Mouse (Mus musculus) layer of hippocampus, adult 18-20 months (tissue): ENCODE measurements around the gene Spo11. TPM values are rescaled to one million over a fixed set of nuclear protein-coding genes. Genes with fewer than 3 reads are reported as not detected.

Source experiments
- DNase-seq, 2 experiments: peaks; one replicate each; pipeline ENCODE4 v3.0.0; 2022; ENCODE audit warnings: low spot score in 2 of 2
- total RNA-seq, 2 experiments: library from RNA; stranded (reverse); gene quantifications; 2 replicates each; pipeline ENCODE4 v1.2.3; 2021

Spo11 gene
- total RNA-seq, 2 experiments from 2014 or later, result not detected

- no peak for DNase-seq
Measured at GRCm38 (mm10) chr2:172958579-172958978, 18.9 kb upstream of the Spo11 start.

- no peak for DNase-seq
Measured at GRCm38 (mm10) chr2:172959006-172959768, 18.3 kb upstream of the Spo11 start.

GRCm38 (mm10) chr2:172960350-172960749, 17.1 kb upstream of the Spo11 start:
- DNase-seq, result no peak

- DNase-seq, result no peak
Measured at GRCm38 (mm10) chr2:172961211-172961610, 16.3 kb upstream of the Spo11 start.

GRCm38 (mm10) chr2:172965249-172965648, 12.3 kb upstream of the Spo11 start:
- DNase-seq, result no peak

- DNase-seq, result no peak
Measured at GRCm38 (mm10) chr2:172966480-172966879, 11.0 kb upstream of the Spo11 start.

- no peak for DNase-seq
Measured at GRCm38 (mm10) chr2:172971865-172972264, 5.6 kb upstream of the Spo11 start.

- no peak for DNase-seq
Measured at GRCm38 (mm10) chr2:172973806-172974565, 3.5 kb upstream of the Spo11 start.

GRCm38 (mm10) chr2:172974701-172975100, 2.8 kb upstream of the Spo11 start:
- DNase-seq, result no peak

- DNase-seq, result no peak
Measured at GRCm38 (mm10) chr2:172975159-172975558, 2.3 kb upstream of the Spo11 start.

GRCm38 (mm10) chr2:172976661-172977238, 750 bp upstream of the Spo11 start:
- DNase-seq, result no peak

- no peak for DNase-seq
Measured at GRCm38 (mm10) chr2:172978131-172978633, 682 bp downstream of the Spo11 start.

GRCm38 (mm10) chr2:172979666-172980345, 2.3 kb downstream of the Spo11 start:
- DNase-seq, result no peak

GRCm38 (mm10) chr2:172982776-172983561, 5.5 kb downstream of the Spo11 start:
- DNase-seq, result no peak

GRCm38 (mm10) chr2:172990161-172990560, 12.7 kb downstream of the Spo11 start:
- no peak for DNase-seq

- DNase-seq, result peak; percentile 62 to 88
Measured at GRCm38 (mm10) chr2:172996207-172996606, 18.7 kb downstream of the Spo11 start.

- no peak for DNase-seq
Measured at GRCm38 (mm10) chr2:172997748-172998147, 20.2 kb downstream of the Spo11 start.

GRCm38 (mm10) chr2:172998478-172998877, 21.0 kb downstream of the Spo11 start:
- no peak for DNase-seq

GRCm38 (mm10) chr2:172999630-173000284, 22.3 kb downstream of the Spo11 start, which contains the start of gene Rae1:
Gene Rae1, plus strand, starts transcription at chr2:173000117.
- peak; percentile 98 to 99 for DNase-seq

GRCm38 (mm10) chr2:173000285-173000652, 22.8 kb downstream of the Spo11 start:
- no peak for DNase-seq
